Mouse (Mus musculus): ENCODE results near the gene Xrcc3.

Gene Xrcc3

GRCm38 (mm10) chr12:111774156-111774555 lies 39.5 kb downstream of the Xrcc3 start:
- DNase-seq: no peak

- DNase-seq: peak; percentile 42 to 69
These were observed 43.0 kb downstream of the Xrcc3 start for GRCm38 (mm10) chr12:111770651-111771050.

GRCm38 (mm10) chr12:111769816-111770577 lies 43.7 kb downstream of the Xrcc3 start:
- DNase-seq: no peak

GRCm38 (mm10) chr12:111769306-111769705 lies 44.4 kb downstream of the Xrcc3 start:
- DNase-seq: peak; percentile 74 to 85

GRCm38 (mm10) chr12:111768322-111768928 lies 45.2 kb downstream of the Xrcc3 start:
- DNase-seq: no peak

- DNase-seq: no peak
These were observed 47.1 kb downstream of the Xrcc3 start for GRCm38 (mm10) chr12:111766313-111767236.

- no peak for DNase-seq
These were observed 50.9 kb downstream of the Xrcc3 start for GRCm38 (mm10) chr12:111762620-111763280.

- DNase-seq: no peak
These were observed 53.3 kb downstream of the Xrcc3 start for GRCm38 (mm10) chr12:111760306-111760908.

GRCm38 (mm10) chr12:111759176-111760061 lies 54.3 kb downstream of the Xrcc3 start:
- peak; percentile 70 to 78 for DNase-seq

GRCm38 (mm10) chr12:111758381-111759175 lies 55.1 kb downstream of the Xrcc3 start, which contains the start of gene Klc1:
Klc1 (plus strand) TSS chr12:111758849.
- peak; percentile 61 to 89 for DNase-seq

- no peak for DNase-seq
These were observed 55.9 kb downstream of the Xrcc3 start for GRCm38 (mm10) chr12:111757561-111758325.

GRCm38 (mm10) chr12:111756698-111757082 lies 57.0 kb downstream of the Xrcc3 start:
- DNase-seq: no peak

- DNase-seq: no peak
These were observed 57.5 kb downstream of the Xrcc3 start for GRCm38 (mm10) chr12:111756082-111756697.

GRCm38 (mm10) chr12:111755231-111755630 lies 58.4 kb downstream of the Xrcc3 start:
- no peak for DNase-seq

GRCm38 (mm10) chr12:111754710-111755109 lies 59.0 kb downstream of the Xrcc3 start:
- DNase-seq: no peak

GRCm38 (mm10) chr12:111753347-111753746 lies 60.3 kb downstream of the Xrcc3 start:
- no peak for DNase-seq

All from kidney, postnatal 36 days (tissue).